Mouse (Mus musculus): ENCODE results near the gene Ppp1r17.

Ppp1r17 gene

DNA sequence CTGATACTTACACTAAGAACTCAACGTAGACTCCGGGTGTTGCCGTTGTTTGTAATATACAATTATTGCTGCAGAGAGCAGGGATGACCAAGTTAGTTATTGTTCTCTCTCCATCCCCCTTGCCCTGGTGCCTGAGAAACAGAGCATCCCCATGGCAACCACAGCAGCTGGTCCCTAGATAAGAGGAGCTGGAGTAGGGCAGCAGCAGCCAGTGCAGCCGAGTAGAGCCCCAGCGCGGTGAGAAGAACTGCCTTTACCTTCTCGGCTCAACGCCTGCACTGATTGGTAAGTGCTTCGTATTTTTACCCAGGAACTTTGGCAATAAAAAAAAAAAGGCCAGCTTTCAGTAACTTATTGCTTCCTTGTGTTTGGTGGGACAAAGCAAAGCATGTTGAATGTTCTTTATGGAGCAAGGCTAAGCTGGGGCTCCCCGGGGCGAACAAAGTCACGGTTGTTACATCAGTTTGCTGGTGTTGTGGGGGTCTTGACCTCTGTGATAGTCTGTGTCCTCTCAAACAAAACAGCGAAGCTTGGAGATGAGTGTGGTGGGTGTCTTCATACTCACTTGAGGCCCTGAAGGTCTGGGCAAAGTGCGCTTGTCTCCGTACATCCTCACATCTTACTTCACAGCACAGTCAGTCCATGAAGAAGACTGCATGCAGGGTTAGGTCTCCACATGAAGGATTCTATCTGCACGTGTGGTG, at the start of gene Ppp1r17:
TSS of gene Ppp1r17 (plus strand) at position 207 of the 704 bp plus-strand sequence.
- in situ Hi-C loops (cut with MboI, MseI) = no loop called here

DNA sequence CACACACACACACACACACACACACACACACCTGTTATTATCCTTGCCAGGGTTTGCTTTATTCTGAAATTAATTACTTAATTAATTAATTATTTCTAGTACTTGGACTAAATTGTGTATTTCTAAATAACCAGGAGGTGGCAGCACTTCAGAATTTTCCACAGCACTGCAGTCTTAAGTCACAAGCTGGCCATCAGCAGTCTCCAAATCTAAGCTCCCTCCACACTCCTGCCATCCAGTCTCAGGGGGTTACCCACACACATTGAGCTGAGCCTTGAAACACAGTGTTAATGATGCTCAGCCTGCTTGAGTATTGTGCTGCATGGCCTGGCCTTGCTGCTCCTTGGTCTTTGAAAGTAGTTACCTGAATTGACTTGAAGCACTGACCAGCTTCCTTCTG, 44.3 kb upstream of the Ppp1r17 start:
- in situ Hi-C loops (cut with MboI, MseI) = no loop called here

DNA sequence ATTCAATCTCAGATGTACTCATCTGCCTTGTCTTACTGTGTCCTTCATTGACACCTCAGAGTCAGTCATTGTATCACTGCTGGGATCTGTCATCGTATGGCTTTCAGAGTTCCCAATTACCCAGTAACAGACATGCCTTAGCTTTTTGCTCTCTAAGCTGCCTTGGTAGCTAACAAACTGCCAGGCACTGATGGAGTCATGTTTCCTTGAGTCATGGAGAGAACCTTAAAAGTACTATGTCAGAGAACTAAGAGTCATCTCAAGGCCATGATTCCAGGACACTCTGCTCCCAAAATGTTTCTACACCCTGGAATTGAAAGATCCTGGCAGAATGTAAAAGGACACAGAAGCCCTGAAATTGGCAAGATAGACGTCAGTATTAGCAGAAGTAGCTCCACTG, 37.5 kb upstream of the Ppp1r17 start:
- in situ Hi-C loops (cut with MboI, MseI) = no loop called here

DNA sequence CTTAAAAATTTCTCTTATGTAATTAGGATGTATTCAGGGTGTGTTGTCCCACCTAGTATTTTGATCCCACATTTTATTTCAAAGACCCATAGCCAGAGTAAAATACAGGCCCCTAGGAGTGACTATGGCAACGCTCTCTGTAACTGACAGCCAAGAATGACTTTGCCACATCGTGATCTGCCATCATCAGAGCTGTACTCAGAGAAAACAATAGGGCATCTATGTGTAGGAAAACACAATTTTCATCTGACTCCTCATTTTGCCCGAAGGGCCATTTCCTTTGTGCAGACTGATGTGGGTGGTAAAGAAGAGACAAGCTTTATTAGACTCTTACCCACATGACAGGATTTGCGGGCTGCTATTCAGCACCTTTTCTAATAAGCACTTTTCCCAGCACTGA, 8.6 kb upstream of the Ppp1r17 start:
- in situ Hi-C loops (cut with MboI, MseI) = no loop called here

DNA sequence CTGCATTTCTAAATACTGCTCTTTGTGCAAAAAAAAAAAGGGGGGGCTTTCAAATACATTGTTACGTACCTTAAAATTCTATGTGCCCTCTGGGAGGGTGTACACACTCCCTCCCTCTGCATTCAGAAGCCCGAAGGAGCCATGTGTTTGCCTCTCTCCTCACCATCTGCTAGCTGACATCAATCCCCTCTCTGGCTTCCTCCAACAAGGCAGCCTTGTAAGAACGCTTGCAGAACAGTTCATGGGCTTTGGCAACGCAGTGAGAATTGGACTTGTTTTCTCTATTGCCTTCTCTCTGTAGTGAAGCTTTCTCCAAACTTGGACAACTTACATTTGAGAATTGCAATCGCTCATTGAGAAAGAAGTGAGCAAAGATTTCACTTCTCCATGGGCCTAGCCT, 4.9 kb upstream of the Ppp1r17 start:
- in situ Hi-C loops (cut with MboI, MseI) = no loop called here

DNA sequence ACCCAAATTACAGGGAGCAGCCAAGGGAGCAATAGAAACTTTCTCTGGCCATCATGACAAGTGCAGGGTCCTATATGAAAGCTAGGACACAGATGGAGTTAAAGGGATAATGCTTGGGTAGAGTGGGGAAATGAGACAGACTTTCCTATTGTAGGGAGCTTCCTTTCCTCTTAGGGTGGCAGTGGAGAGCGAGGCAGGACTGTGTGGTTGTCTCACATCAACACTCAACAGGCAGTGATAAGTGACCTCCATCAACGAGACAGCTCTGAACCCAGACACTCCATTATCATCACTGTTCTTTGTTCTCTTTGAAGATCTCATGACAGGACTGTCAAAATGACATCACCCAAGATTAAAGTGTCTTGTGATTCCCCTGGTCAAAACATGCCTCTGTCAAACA, 2.3 kb downstream of the Ppp1r17 start:
- in situ Hi-C loops (cut with MboI, MseI) = no loop called here

DNA sequence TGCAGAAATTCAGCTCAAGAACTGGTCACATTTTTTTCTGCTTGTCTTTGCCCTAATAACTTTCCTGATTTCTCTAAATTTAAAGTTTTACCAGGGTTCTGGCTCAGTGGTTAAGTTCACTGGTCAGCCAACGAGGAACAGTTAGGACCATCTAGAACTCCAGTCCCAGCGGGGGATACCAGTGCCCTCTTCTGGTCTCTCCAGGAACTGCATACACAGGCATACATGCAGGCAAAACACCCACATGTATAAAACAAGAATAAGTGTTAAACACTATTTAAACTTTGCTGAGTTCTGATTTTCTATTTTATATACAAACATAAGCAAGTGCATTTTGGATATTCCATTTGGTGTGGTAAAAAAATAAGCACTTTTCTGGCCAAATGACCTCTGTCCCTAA, 8.2 kb downstream of the Ppp1r17 start:
- in situ Hi-C loops (cut with MboI, MseI) = no loop called here

DNA sequence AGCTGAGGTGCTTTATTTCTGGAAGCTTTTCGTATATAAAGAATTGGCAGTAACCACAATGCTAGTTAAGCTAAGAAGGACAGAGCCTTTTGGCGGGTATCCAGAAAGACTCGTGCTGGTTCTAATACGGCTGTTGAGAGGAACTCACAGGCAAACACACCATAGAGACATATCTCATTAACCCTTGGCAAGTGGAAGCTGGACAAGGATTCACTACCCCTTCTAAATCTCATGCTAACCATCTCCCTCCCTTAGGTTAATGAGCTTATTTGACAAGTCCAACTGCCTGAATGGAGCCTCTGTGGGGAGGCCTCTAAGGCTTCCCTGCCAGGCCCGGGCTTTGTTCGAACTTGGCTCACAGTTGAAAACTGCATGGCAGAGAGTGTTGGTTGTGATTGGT, 10.0 kb downstream of the Ppp1r17 start:
- in situ Hi-C loops (cut with MboI, MseI) = no loop called here

DNA sequence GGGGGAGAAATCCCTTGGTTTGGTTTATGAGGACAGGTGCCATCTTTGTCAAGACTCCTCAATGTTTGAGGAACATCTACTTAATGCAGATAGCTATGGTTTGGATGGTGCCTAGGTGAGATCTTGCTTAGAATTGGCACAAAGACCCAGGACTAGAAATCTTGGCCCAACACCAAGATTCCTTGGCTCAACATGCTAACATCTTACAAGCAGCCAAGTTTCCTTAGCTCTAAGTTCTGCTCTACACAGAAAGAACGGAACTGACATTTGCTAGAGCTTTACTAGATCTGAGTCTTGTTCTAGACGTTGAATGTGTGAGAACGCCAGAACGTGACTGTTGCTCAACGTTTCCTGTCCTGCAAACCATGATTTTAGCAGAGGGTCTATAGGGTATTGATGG, 10.7 kb downstream of the Ppp1r17 start:
- in situ Hi-C loops (cut with MboI, MseI) = no loop called here

DNA sequence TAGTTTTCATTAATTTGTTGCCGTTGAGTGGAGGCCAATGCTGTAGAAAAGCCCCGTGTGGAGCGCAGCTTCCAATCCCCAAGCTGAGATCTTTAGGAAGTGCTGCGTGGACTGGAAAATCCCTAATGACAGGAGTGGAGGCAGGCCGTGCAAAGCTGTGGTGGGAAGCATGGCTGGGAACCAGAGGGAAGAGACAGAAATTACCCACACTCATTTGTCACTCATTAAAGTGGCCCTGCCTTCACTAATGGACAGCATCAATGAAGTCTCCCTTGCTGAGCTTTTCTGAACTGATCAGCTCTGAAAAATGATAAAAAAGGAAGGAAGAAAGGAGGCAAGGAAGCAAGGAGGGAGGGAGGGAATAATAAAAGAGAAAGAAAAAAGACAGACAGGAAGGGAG, 12.7 kb downstream of the Ppp1r17 start:
- in situ Hi-C loops (cut with MboI, MseI) = no loop called here

DNA sequence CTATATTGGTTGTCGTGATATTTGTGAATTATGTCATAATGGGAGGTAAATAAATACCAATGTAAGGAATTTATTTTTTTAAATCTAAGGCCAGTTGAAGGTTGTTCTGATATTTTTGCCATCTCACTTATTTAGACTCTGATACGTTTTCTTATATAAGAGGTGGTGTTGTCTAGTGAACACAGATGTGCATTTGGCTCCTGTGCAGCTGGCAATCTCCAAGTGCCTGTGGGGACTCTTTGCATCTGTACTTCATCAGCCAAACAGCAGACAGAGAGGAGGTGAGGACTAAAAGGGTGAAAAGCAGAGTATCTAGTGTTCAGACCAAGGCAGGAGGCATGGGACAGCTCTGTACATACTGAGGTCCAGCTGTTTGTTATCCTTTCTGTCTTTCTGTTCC, 14.9 kb downstream of the Ppp1r17 start:
- in situ Hi-C loops (cut with MboI, MseI) = no loop called here

DNA sequence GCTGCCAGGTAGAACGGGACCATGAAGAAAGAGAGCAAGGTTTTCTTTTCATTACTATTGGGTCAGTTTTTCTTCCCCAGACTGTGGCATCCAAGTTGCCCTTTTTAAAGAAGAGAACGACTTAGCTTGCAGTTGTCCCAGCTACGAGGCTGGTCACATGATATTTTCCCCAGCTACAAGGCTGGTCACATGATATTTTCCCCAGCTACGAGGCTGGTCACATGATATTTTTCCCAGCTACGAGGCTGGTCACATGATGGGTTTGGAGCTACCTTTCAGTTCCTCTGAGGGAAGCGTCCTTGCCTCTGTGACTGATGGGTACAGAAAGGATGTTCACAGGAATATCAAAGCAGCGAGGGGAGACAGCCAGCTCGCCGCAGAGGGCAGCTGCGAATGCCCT, 17.8 kb downstream of the Ppp1r17 start:
- in situ Hi-C loops (cut with MboI, MseI) = no loop called here

DNA sequence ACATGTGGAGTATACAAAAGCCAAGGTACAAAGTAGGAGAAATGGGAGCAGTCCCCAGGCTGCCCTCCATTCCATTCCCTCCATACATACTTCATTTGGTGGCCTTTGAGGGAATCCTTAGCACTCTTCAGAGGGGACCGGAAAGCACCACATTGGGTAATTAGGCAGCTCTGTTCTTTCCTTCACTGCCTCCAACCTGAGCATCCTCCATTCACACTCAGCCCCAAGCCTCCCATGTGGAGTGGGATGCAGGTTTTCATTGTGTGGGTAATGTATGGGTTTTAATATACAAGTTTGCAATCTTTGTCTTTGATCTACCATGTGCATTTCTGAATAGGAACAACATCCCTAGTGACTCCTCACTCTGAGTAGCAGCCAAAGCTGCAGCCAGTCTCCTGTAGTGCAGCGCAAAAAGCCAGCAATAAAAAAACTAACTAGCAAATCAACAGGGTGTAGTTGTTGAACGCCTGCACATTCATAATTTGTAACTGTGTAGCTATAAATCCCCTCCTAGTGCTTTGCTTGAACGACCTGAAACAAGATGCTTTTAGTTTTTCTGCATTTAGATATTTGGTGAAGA, 22.3 kb downstream of the Ppp1r17 start:
- in situ Hi-C loops (cut with MboI, MseI) = no loop called here

DNA sequence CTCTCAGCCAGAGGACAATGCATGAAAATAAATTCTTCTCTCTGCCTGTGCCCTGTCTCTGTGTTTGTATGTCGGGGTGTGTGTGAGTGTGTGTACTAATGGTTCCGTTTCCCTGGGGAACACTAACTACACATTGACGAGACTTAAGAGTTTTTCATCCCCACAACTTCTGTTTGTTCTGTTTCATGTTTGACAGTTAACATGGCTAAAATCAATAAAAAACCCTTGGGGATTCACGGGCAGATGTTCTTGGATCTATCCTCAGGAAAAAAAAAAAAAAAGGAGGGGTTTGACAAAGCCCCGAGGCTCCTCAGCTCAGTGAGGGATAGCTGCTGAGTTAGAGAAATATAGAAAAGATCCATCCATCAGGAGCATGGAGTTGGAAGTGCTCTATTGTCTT, 27.0 kb downstream of the Ppp1r17 start:
- in situ Hi-C loops (cut with MboI, MseI) = no loop called here

DNA sequence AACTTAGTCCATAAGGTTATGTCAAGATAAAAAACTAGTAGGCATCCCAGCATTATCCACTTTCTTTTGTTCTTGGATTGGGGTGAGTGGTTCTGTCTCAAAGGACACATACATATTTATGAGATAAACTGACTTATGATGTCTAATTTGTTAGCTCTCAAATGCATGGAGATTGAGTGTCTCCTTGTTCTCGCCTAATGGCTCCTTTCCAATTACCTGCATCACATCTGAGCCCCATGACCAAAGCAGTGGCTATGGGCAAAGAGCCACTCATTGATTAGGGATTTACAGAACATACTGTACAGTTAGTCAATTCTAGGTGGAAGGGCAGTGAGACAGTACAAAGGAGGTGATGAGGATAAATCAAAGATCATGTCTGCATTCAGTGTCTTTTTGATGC, 27.4 kb downstream of the Ppp1r17 start:
- in situ Hi-C loops (cut with MboI, MseI) = no loop called here

DNA sequence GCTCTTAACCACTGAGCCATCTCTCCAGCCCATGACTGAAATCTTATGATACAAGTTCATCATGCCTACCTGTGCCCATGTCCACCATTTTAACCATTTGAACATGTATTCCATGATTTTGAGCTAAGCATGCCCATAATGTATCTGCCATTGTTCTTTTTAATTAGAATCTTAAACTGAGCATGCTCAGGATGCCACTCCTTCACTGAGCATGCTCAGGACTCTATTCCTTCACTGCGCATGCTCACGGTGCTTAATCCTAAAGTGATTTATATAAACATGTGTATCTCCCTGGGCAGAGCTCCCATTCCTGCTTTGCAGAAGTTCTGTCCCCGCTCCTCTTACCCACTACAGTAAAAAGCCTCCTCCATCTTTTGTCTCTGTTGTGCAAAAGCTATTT, 31.3 kb downstream of the Ppp1r17 start:
- in situ Hi-C loops (cut with MboI, MseI) = no loop called here

DNA sequence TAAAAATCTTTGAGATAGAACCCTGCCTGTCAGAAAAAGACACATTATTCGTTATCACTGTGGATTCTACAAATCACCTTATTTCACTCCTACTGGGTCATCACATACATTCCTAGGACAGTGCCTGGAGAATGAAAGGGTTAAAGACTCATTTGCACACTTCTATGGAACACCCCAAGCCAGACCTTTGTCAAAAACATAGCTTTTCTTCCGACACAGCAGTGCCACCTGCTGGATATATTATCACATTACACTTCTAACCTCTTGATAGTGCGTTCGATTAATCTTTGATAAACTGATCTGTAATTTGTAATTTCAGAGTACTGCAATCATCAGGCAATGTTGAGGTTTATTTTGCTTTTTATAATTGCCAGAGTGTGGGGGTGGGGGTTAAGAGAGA, 31.8 kb downstream of the Ppp1r17 start:
- in situ Hi-C loops (cut with MboI, MseI) = no loop called here

DNA sequence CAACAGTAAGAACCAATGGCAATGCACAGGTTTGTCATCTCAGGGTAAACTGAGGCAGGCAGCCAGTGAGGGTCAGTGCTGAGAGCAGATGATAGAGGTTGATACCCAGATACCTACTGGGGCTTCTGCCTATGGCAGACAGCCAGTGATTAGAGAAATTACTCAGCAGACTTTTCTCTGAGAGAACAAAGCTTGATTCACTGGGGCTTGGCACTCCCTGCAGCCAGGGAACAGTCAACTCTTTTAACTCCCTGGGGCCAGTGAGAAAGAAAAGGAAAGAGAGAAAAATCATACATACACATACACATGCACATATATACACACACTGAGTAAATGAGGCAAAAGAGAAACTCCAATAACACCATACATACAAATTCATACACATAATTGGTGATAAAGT, 46.4 kb downstream of the Ppp1r17 start:
- in situ Hi-C loops (cut with MboI, MseI) = loop anchor here (25.0 kb wide), 1 partner anchor 624 kb away; no protein-coding TSS in a partner anchor

DNA sequence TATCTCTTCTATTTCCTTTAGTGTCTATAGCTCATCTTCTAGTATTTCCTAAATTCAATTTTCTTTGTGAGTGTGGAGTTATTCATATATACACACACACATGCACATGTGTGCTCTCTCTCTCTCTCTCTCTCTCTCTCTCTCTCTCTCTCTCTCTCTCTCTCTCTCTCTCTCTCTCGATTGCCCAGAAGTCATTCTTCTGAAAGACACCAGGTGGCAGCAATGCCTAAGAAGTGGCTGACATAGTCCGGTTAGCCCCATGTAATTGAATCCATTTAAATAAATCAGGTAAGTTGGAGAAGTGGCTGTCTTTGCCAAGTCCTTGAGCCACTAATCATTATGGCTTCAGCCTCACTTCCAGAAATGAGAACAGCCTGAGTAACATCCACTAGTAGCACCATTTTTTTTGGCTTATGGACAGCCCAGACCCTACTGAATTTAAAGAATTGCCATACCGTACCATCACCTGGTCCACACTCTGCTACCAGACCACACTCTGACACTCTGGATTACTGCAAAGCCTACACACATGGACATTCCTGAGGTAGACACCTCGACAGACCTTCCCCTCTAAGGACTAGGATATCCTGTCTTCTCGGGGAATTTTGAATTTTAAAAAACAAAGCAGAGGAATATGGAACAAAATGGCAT, 49.5 kb downstream of the Ppp1r17 start:
- in situ Hi-C loops (cut with MboI, MseI) = loop anchor here (25.0 kb wide), 1 partner anchor 621 kb away; no protein-coding TSS in a partner anchor

DNA sequence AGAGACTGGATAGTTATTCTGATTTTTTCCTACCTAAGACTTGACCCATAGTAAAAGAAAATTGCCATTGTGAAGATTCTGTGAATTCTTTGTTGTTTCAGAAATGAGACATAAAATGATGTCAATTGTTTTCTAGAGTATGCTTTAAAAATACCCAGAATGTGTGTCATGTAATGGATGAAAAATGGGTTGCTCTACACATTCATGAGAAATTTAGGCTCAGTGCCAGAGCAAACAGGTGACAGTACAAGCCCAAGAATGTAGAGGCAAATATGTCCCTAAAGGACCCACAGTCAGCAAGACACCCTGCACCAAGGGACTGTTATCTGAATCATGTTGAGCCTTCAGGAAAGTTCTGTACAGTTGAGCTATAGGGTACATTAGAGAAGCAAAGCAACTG, 51.2 kb downstream of the Ppp1r17 start:
- in situ Hi-C loops (cut with MboI, MseI) = loop anchor here (25.0 kb wide), 1 partner anchor 619 kb away; no protein-coding TSS in a partner anchor

DNA sequence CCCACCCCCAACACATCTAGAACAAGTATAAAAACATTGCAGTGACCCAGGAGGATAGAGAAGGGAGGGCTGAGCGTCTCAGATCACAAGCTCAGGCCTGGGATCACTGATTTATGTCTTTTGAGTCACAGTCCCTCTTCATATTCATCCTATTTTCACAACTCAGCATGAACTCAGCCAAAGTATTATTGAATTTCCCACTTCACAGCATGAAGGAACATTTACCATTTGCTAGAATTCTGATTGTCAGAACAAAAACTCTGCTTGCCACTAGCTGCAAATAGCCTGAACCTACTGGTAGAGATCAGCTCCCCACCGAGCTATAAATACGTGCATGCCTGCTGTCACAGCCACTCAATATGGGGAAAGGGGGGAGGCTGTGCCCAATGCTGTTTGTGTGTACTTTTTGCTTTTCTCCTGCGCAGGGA, 59.1 kb downstream of the Ppp1r17 start:
- in situ Hi-C loops (cut with MboI, MseI) = loop anchor here (10.0 kb wide), 1 partner anchor 538 kb away; no protein-coding TSS in a partner anchor

Data from T-helper 1 cell (primary cell).